Mouse (Mus musculus) kidney, adult 10 weeks (tissue): ENCODE results near the gene Olfr1342. TPM values are rescaled to one million over a fixed set of nuclear protein-coding genes. Genes with fewer than 3 reads are reported as not detected.

Experiments
- polyA plus RNA-seq: library from polyadenylated mRNA; stranded (reverse); fragments of 350-450 nt; fragmentation: Illumina TruSeq; extraction: RNeasy Lipid Tissue Mini Kit (QIAGEN cat#74804); gene quantifications from one replicate; pipeline ENCODE4 v1.2.3, GENCODE M21; 2014; ENCODE audit warnings: low read depth, low replicate concordance

Olfr1342 gene
- not detected for polyA plus RNA-seq

GRCm38 (mm10) chr4:118692412-118692973 is at the start of gene Olfr1342:
Olfr1342 (minus strand) TSS chr4:118692756.

GRCm38 (mm10) chr4:118731875-118732274 is 39.3 kb upstream of the Olfr1342 start, which contains the start of gene Olfr1339:
Olfr1339 (plus strand) TSS chr4:118732175.

DNA sequence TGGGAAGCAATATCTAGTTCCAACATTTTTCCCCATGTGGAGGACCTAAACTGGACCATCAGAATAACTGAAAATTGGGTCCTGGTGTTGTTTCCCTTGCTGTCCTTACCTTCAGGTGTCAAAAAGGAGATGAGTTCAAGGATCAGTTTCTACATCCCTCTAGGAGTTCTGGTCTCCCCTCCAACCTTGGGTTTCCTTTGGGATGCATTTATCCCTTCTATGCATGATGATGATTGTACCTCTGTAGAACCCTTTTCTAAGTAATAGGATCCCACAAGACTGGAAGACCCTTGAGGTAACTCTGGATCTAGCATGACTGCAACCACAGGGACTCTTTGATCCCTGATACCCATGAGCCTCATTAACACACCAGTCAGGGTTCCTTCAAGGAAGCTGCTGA is 27.3 kb upstream of the Olfr1342 start, which contains the start of gene Olfr1340:
Gene Olfr1340, plus strand, starts transcription at position 301 of the 400 bp plus-strand sequence.

GRCm38 (mm10) chr4:118703223-118703622 is 10.7 kb upstream of the Olfr1342 start, which contains the start of gene Olfr1341:
Olfr1341 (plus strand) TSS chr4:118703523.

GRCm38 (mm10) chr4:118658652-118659051 is 33.9 kb downstream of the Olfr1342 start, which contains the start of gene Olfr62:
Olfr62 (plus strand) TSS chr4:118658952.

Other genes starting within 250 kb of the Olfr1342 start
- not detected for gene Mpl, start 235.2 kb downstream of the Olfr1342 start, polyA plus RNA-seq
- 1.4 TPM for gene Tie1, start 202.7 kb downstream of the Olfr1342 start, polyA plus RNA-seq
- 17.4 TPM for gene 2610528J11Rik, start 165.8 kb downstream of the Olfr1342 start, polyA plus RNA-seq
- 4.9 TPM for gene Tmem125, start 148.7 kb downstream of the Olfr1342 start, polyA plus RNA-seq
- not detected for gene Cfap57, start 72.0 kb downstream of the Olfr1342 start, polyA plus RNA-seq
- 21.4 TPM for gene Ebna1bp2, start 72.0 kb downstream of the Olfr1342 start, polyA plus RNA-seq
- not detected for gene Olfr62, start 33.8 kb downstream of the Olfr1342 start, polyA plus RNA-seq
- gene Olfr1341, start 10.8 kb upstream of the Olfr1342 start, polyA plus RNA-seq = not detected
- not detected for gene Olfr1340, start 27.4 kb upstream of the Olfr1342 start, polyA plus RNA-seq
- gene Olfr1339, start 39.4 kb upstream of the Olfr1342 start, polyA plus RNA-seq = not detected
- not detected for gene Olfr1338, start 66.0 kb upstream of the Olfr1342 start, polyA plus RNA-seq
- not detected for gene Olfr1337, start 89.8 kb upstream of the Olfr1342 start, polyA plus RNA-seq
- gene Olfr1335, start 117.2 kb upstream of the Olfr1342 start, polyA plus RNA-seq = not detected
- gene Olfr1333, start 143.5 kb upstream of the Olfr1342 start, polyA plus RNA-seq = not detected
- gene Olfr1331, start 171.9 kb upstream of the Olfr1342 start, polyA plus RNA-seq = not detected
- not detected for gene Olfr1330, start 195.8 kb upstream of the Olfr1342 start, polyA plus RNA-seq
- gene Olfr1329, start 224.7 kb upstream of the Olfr1342 start, polyA plus RNA-seq = not detected
- not detected for gene Olfr1328, start 245.9 kb upstream of the Olfr1342 start, polyA plus RNA-seq